Mouse (Mus musculus): ENCODE results near the gene Gabrp. TPM values are rescaled to one million over a fixed set of nuclear protein-coding genes. Genes with fewer than 3 reads are reported as not detected.

Gene Gabrp
- 11.5 and 17.0 TPM in 2 replicates for polyA plus RNA-seq (2012; rRNA removed)
- 9.2 and 13.6 TPM in 2 replicates for polyA plus RNA-seq (2014; fragmentation: Nextera tagmentation; extraction: Ambion mirVana)

- no peak for ATAC-seq (ENCODE audit: low FRiP score, low read depth)
- WGBS, result 56% methylated on average over 6 of the region's 6 CpGs
- Histone ChIP-seq H3K9ac (ENCODE audit: low read depth, low read length, severe bottlenecking) (no peak within 1 kb of the TSS), H3K4me3 (replicated peaks; ENCODE audit: low read length) (no peak within 1 kb of the TSS), H3K4me2 (replicated peaks; ENCODE audit: low read depth, low read length, severe bottlenecking) (no peak within 1 kb of the TSS), H3K36me3 (ENCODE audit: control insufficient read depth, insufficient read depth, low read length) (no peaks in the 10 kb centered on the region), H3K27me3 (ENCODE audit: control insufficient read depth, insufficient read depth, low read length) (no peaks in the 10 kb centered on the region), H3K27ac (replicated peaks; ENCODE audit: low read depth, low read length) (no peak within 1 kb of the TSS), H3K4me1 (ENCODE audit: control insufficient read depth, insufficient read depth, low read length) (no peaks in the 10 kb centered on the region), H3K9me3 (ENCODE audit: control insufficient read depth, low read length) (no peaks in the 10 kb centered on the region)
- DNase-seq (ENCODE audit: low spot score), result no peak
- no peak for TF ChIP-seq POLR2A (IDR thresholded peaks at IDR 0.05; ENCODE audit: borderline replicate concordance, extremely low read depth, insufficient read depth, insufficient read length)
Measured at GRCm38 (mm10) chr11:33578859-33579258, at the start of gene Gabrp. Gene Gabrp (minus strand): TSS chr11:33578959.

GRCm38 (mm10) chr11:33627136-33627742, 48.5 kb upstream of the Gabrp start:
- Histone ChIP-seq H3K27me3 (ENCODE audit: control insufficient read depth, insufficient read depth, low read length) (no peaks in the 10 kb centered on the region), H3K36me3 (ENCODE audit: control insufficient read depth, insufficient read depth, low read length) (no peaks in the 10 kb centered on the region), H3K9me3 (ENCODE audit: control insufficient read depth, low read length) (no peaks in the 10 kb centered on the region), H3K4me3 (replicated peaks; ENCODE audit: low read length) (no peak overlapping the region), H3K9ac (ENCODE audit: low read depth, low read length, severe bottlenecking) (no peak overlapping the region), H3K4me2 (replicated peaks; ENCODE audit: low read depth, low read length, severe bottlenecking) (no peak overlapping the region), H3K4me1 (ENCODE audit: control insufficient read depth, insufficient read depth, low read length) (no peaks in the 10 kb centered on the region), H3K27ac (replicated peaks; ENCODE audit: low read depth, low read length) (no peak overlapping the region)
- ATAC-seq (ENCODE audit: low FRiP score, low read depth) (no peak), DNase-seq (ENCODE audit: low spot score) (peak; percentile 20)
- TF ChIP-seq POLR2A (IDR thresholded peaks at IDR 0.05; ENCODE audit: borderline replicate concordance, extremely low read depth, insufficient read depth, insufficient read length), result no peak
- 84% methylated on average over 4 of the region's 4 CpGs for WGBS

GRCm38 (mm10) chr11:33614218-33614617, 35.5 kb upstream of the Gabrp start:
- no peaks in the 10 kb centered on the region for H3K9me3 ChIP-seq (ENCODE audit: control insufficient read depth, low read length)
- 0 out of 2 replicates have a peak, but pooled peaks have one; percentile 24 for TF ChIP-seq POLR2A (IDR thresholded peaks at IDR 0.05; ENCODE audit: borderline replicate concordance, extremely low read depth, insufficient read depth, insufficient read length)
- no peak overlapping the region for H3K27ac ChIP-seq (replicated peaks; ENCODE audit: low read depth, low read length)
- ATAC-seq (ENCODE audit: low FRiP score, low read depth) (peak; percentile 80), DNase-seq (ENCODE audit: low spot score) (peak; percentile 74)
- H3K4me2 ChIP-seq (replicated peaks; ENCODE audit: low read depth, low read length, severe bottlenecking), result no peak overlapping the region
- H3K9ac ChIP-seq (ENCODE audit: low read depth, low read length, severe bottlenecking), result no peak overlapping the region
- WGBS, result 5% methylated on average over 15 of the region's 15 CpGs
- no peaks in the 10 kb centered on the region for H3K27me3 ChIP-seq (ENCODE audit: control insufficient read depth, insufficient read depth, low read length)
- H3K36me3 ChIP-seq (ENCODE audit: control insufficient read depth, insufficient read depth, low read length), result no peaks in the 10 kb centered on the region
- H3K4me3 ChIP-seq (replicated peaks; ENCODE audit: low read length), result no peak overlapping the region
- no peaks in the 10 kb centered on the region for H3K4me1 ChIP-seq (ENCODE audit: control insufficient read depth, insufficient read depth, low read length)

GRCm38 (mm10) chr11:33607784-33608183, 29.0 kb upstream of the Gabrp start:
- H3K9me3 ChIP-seq (ENCODE audit: control insufficient read depth, low read length), result no peaks in the 10 kb centered on the region
- H3K27me3 ChIP-seq (ENCODE audit: control insufficient read depth, insufficient read depth, low read length), result no peaks in the 10 kb centered on the region
- no peak for TF ChIP-seq POLR2A (IDR thresholded peaks at IDR 0.05; ENCODE audit: borderline replicate concordance, extremely low read depth, insufficient read depth, insufficient read length)
- H3K36me3 ChIP-seq (ENCODE audit: control insufficient read depth, insufficient read depth, low read length), result no peaks in the 10 kb centered on the region
- no peak overlapping the region for H3K9ac ChIP-seq (ENCODE audit: low read depth, low read length, severe bottlenecking)
- ATAC-seq (ENCODE audit: low FRiP score, low read depth) (peak; percentile 88), DNase-seq (ENCODE audit: low spot score) (peak; percentile 45)
- no peaks in the 10 kb centered on the region for H3K4me1 ChIP-seq (ENCODE audit: control insufficient read depth, insufficient read depth, low read length)
- no peak overlapping the region for H3K27ac ChIP-seq (replicated peaks; ENCODE audit: low read depth, low read length)
- no peak overlapping the region for H3K4me3 ChIP-seq (replicated peaks; ENCODE audit: low read length)
- H3K4me2 ChIP-seq (replicated peaks; ENCODE audit: low read depth, low read length, severe bottlenecking), result no peak overlapping the region
- 5% methylated on average over 3 of the region's 3 CpGs for WGBS

GRCm38 (mm10) chr11:33603174-33603573, 24.4 kb upstream of the Gabrp start:
- Histone ChIP-seq H3K27me3 (ENCODE audit: control insufficient read depth, insufficient read depth, low read length) (no peaks in the 10 kb centered on the region), H3K27ac (replicated peaks; ENCODE audit: low read depth, low read length) (no peak overlapping the region), H3K4me2 (replicated peaks; ENCODE audit: low read depth, low read length, severe bottlenecking) (no peak overlapping the region), H3K9ac (ENCODE audit: low read depth, low read length, severe bottlenecking) (no peak overlapping the region), H3K9me3 (ENCODE audit: control insufficient read depth, low read length) (no peaks in the 10 kb centered on the region), H3K4me1 (ENCODE audit: control insufficient read depth, insufficient read depth, low read length) (no peaks in the 10 kb centered on the region), H3K36me3 (ENCODE audit: control insufficient read depth, insufficient read depth, low read length) (no peaks in the 10 kb centered on the region), H3K4me3 (replicated peaks; ENCODE audit: low read length) (no peak overlapping the region)
- DNase-seq (ENCODE audit: low spot score) (no peak), ATAC-seq (ENCODE audit: low FRiP score, low read depth) (no peak)
- WGBS, result 77% methylated on average over 2 of the region's 2 CpGs
- no peak for TF ChIP-seq POLR2A (IDR thresholded peaks at IDR 0.05; ENCODE audit: borderline replicate concordance, extremely low read depth, insufficient read depth, insufficient read length)

All from limb, embryonic 14.5 days (tissue).